Mouse (Mus musculus) heart, adult 18-20 months (tissue): ENCODE results near the gene Fam199x. TPM values are rescaled to one million over a fixed set of nuclear protein-coding genes. Genes with fewer than 3 reads are reported as not detected.

Experiments used
- DNase-seq, 2 experiments: peaks; one replicate each; pipeline ENCODE4 v3.0.0; 2021 to 2022; ENCODE audit warnings: mixed read lengths in 1 of 2
- long read RNA-seq, 2 experiments: library from polyadenylated mRNA; stranded (forward); transcript quantifications; one replicate each; pipeline ENCODE4 v2.0.0; 2021
- total RNA-seq, 2 experiments: library from RNA; stranded (reverse); gene quantifications; 2 replicates each; pipeline ENCODE4 v1.2.3; 2021

The Fam199x gene
- total RNA-seq = 1 to 10 TPM; 4.4 to 4.8 TPM
- long read RNA-seq, experiment 1, full-length matches to known transcripts = 3 of 4 reads
- long read RNA-seq, experiment 1, partial matches to known transcripts = 0 of 4 reads
- long read RNA-seq, experiment 1, other reads (novel, unspliced or antisense) = 1 of 4 reads
- long read RNA-seq, experiment 2, partial matches to known transcripts = 0 of 1 reads
- long read RNA-seq, experiment 2, other reads (novel, unspliced or antisense) = 1 of 1 reads

DNA sequence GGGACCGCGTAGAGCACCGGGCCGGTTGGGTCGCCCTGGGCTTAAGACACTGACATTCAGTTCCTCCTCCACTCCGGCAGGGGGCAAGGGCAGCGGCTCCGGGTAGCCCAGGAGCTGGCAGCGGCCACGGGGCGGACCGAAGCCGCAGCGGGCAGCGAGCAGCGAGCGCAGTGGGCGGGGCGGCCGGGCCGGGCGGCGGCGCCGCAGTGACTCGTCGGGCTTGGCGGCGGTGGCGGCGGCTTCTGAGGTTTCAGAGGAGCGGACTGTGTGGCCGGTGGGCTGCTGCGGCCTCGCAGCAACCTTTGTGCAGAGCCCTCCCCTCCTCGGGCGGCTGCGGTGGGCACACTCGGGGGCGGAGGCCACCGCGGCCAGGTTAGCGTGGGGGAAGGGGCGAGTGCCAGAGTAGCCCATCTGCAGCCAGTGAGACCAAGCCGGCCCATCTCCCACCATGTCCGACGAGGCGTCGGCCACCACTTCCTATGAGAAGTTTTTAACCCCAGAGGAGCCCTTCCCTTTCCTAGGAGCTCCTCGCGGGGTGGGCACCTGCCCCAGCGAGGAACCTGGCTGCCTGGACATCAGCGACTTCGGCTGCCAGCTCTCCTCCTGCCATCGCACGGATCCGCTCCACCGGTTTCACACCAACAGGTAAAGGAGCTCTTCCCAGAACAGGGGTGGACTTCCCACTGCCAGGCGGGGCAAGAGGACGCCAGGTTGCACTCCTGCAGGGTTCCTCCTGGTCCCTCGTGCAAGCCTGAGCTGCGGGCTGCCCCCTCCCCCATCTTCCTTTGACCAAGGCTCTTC, at the start of gene Fam199x:
TSS of gene Fam199x (plus strand) at position 170 of the 801 bp plus-strand sequence.
- peak; percentile 75 to 87 for DNase-seq

DNA sequence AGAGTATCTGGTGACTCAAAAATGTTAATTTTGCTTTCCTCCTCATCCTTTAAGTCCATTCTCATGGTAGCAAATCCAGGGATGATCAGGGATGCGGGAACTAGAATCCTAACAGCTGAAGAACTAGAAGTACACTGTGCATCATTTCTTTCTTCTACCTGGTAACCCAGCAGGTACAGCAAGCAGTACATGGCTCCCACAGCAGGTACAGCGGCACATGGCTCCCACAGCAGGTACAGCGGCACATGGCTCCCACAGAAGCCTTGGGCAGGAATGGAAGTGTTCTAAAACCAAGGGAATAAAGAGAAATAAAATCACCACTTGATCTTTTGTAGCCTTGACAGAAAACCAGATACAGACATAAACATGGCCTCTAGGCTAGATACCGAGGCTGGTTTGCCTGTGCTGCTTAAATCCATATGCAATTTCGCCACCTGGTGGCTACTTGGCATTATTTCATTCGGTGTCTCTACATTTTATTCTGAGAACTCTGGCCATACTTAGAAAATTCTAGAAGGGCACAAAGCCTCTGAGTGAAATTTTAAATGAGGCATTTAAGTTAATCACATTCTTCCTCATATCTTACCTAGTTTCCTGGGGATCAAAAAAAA, 34.2 kb upstream of the Fam199x start:
- peak; percentile 21 to 29 for DNase-seq

GRCm38 (mm10) chrX:137017668-137018067, 31.7 kb upstream of the Fam199x start:
- no peak for DNase-seq

DNA sequence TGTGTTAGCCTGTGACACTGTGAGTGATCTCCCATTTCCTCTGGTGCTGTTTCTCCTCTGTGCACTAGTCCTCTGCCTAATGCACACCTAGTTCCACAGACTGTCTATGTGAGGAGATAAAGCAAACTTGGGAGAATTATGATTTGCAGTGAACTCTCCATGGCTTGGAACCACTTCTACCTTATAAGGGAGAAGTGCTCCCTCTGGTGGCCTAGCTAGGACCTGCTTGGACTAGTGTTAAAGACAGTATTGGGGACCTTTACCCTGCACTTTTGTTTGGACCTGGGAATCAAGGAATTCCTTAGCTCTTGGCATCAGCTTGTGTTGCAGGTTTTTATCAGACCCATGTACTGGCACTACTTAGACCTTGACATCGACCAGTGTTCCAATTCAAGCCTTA, 30.1 kb upstream of the Fam199x start:
- peak; percentile 41 to 70 for DNase-seq

- DNase-seq = no peak
These were observed 18.5 kb upstream of the Fam199x start for GRCm38 (mm10) chrX:137030916-137031315.

- DNase-seq = no peak
These were observed 17.7 kb upstream of the Fam199x start for GRCm38 (mm10) chrX:137031726-137032125.

DNA sequence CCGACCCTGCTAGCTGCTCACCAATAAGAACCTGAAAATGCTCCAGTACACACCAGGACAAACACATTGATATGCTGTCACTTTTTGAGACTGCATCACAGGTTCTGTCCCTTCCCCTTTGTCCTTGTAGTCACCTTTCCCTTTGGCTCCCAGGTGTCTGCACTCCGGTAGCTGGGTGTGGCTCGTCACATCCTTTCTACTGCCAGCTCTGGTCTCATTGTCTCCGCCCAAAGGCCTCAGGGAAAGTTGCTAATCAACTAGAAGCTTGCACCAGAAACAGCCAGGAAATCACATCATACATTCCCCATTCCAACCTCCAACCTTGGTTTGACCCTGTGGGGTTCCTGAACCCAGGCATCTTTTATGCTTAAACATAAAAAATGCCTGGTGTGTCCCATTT, 15.1 kb upstream of the Fam199x start:
- no peak for DNase-seq

GRCm38 (mm10) chrX:137037470-137037999, 11.9 kb upstream of the Fam199x start:
- no peak for DNase-seq

DNA sequence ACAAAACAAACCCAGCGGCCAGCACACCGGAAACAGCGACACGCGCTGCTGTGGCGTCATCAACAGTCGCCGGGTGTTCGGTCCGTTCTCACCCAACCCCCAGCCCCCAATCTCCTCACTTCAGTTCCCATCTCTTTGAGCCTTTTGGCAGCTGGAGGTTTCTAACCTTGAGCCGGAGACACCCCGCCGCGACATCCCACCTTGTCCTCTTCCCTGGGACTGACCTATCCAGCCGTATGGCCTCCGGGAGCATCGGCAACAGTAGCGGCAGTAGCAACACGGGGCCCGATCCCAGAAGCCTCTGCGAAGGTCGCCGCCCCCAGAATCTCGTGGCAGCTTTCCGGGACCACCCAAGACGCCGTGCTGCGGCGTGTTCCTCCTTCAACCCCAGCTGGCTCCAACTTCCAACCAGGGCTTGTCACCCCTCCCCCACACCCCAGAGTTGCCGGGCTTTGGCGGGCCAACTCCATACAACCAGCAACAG, 11.4 kb upstream of the Fam199x start, which contains the start of gene Slc25a53:
TSS of gene Slc25a53 (minus strand) at position 303 of the 484 bp plus-strand sequence.
- peak; percentile 87 to 90 for DNase-seq

DNA sequence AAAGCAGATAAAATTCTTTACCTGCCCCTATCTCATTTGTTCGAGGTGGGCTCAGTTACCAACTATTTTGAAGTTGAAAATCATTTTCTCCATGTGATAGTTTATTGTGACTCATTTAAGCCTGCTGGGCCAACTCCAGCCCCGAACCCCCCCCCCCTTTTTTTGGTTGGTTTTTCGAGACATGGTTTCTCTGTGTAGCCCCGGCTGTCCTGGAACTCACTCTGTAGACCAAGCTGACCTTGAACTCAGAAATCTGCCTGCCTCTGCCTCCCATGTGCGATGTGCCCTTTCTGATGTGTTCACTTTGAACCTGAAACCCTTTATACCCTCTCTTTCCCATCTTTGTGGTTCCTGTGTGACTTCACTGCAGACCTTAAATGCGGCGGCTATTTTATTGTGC, 10.9 kb upstream of the Fam199x start:
- DNase-seq = no peak

GRCm38 (mm10) chrX:137049060-137049424, 352 bp upstream of the Fam199x start:
- DNase-seq = no peak

- no peak for DNase-seq
These were observed 13.8 kb downstream of the Fam199x start for GRCm38 (mm10) chrX:137063202-137063601.

- DNase-seq = no peak
These were observed 55.1 kb downstream of the Fam199x start for GRCm38 (mm10) chrX:137104531-137104930.

- DNase-seq = no peak
These were observed 57.1 kb downstream of the Fam199x start for GRCm38 (mm10) chrX:137106498-137106897.

- DNase-seq = peak in 1 of 2 experiments; percentile 26
These were observed 68.8 kb downstream of the Fam199x start for GRCm38 (mm10) chrX:137118097-137118746.

DNA sequence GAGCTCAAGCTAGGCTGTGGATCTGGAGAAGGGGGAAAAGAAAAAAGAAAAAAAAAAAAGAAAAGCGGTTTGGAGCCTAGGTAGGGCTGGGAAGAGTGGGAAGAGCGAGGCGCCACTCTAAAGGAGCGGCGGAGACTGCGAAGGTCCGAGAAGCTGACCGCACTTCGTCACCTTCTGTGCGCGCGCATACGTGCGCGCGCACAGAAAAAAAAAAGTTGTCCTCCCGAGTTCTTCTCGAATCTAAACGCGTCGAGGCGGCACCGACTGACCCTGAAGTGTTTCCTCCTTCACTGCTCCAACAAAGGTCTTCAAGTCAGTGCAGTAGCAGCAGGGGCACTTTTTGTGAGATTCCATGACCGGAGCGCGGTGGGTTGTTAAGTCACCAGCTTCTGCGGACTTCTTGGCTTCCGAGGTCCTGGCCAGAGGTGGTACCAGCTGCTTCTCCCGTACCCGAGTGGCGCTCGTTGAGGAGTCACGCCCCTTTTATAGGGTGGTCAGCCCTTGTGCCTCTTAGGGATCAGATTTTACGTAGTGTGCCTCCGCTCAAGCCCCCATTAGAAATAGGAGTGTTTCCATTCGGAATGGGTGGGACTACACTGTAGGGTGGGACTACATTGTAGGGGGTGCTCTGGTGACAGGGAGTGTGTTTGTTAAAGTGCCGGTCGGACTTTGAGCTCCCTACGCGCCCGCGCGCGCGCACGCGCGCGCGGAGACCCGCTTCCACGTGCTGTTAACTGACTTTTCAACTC, 70.5 kb downstream of the Fam199x start:
- no peak for DNase-seq

DNA sequence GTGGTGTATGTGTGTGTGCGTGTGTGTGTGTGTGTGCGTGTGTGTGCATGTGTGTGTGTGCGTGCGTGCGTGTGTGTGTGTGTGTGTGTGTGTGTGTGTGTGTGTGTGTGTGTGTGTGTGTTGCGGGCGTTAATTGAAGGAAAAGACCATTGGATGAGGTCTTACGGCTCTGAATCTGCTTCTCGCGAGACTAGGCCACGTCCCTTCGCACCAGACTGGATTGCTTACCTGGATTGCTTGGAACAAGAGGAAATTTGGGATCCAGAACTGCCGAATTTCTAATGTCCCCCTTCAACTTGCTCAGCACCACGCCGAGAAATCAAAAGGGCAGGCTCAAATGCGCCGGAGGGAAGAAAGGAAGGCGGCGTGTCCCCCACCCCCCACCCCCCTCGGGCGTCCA, 72.3 kb downstream of the Fam199x start, which contains the start of gene Esx1:
TSS of gene Esx1 (minus strand) at position 366 of the 400 bp plus-strand sequence.
- DNase-seq = no peak

GRCm38 (mm10) chrX:137127542-137127941, 78.1 kb downstream of the Fam199x start:
- DNase-seq = no peak
